Mouse (Mus musculus) ES-E14 (cell line): ENCODE results near the gene Tmprss11f. TPM values are rescaled to one million over a fixed set of nuclear protein-coding genes. Genes with fewer than 3 reads are reported as not detected.

Experiments
- DNase-seq: peaks from one replicate; pipeline ENCODE4 v3.0.0-alpha.2; 2013; ENCODE audit warnings: low read depth, low spot score
- H3K27ac ChIP-seq: 2 replicates; pipeline ENCODE4 v1.5.1; 2012; ENCODE audit warnings: low read depth, mild to moderate bottlenecking, low read length, moderate library complexity, mixed read lengths; ENCODE audit not compliant: poor library complexity, insufficient read depth, severe bottlenecking
- H3K36me3 ChIP-seq: 2 replicates; pipeline ENCODE4 v1.6.1; 2012; ENCODE audit warnings: mild to moderate bottlenecking, low read length, moderate library complexity, mixed read lengths; ENCODE audit not compliant: control insufficient read depth, poor library complexity, insufficient read depth, severe bottlenecking
- H3K4me1 ChIP-seq, 2 experiments: fragments of 150-350 bp in 1 of 2; sonication (generic) in 1 of 2; 2 replicates each; pipeline ENCODE4 v1.6.1; 2012; ENCODE audit warnings: low read length in 2 of 2, mild to moderate bottlenecking in 1 of 2, mixed read lengths in 1 of 2; ENCODE audit not compliant: control insufficient read depth in 2 of 2, insufficient read depth in 2 of 2, poor library complexity in 1 of 2
- H3K4me3 ChIP-seq, 2 experiments: fragments of 150-350 bp in 1 of 2; sonication (generic) in 1 of 2; 2 replicates each; pipeline ENCODE4 v1.5.1; 2012; ENCODE audit warnings: low read length in 2 of 2, low read depth in 1 of 2, mild to moderate bottlenecking in 1 of 2, mixed read lengths in 1 of 2; ENCODE audit not compliant: insufficient read depth in 1 of 2, poor library complexity in 1 of 2, severe bottlenecking in 1 of 2
- H3K9ac ChIP-seq: 2 replicates; pipeline ENCODE4 v1.6.1; 2012; ENCODE audit warnings: low read depth, mild to moderate bottlenecking, low read length, mixed read lengths; ENCODE audit not compliant: poor library complexity, insufficient read depth, severe bottlenecking
- H3K9me3 ChIP-seq: fragments of 150-350 bp; sonication (generic); 2 replicates; pipeline ENCODE4 v1.6.1; 2012; ENCODE audit warnings: low read depth, mild to moderate bottlenecking, low read length; ENCODE audit not compliant: control insufficient read depth, insufficient read depth
- CHD2 ChIP-seq: IDR thresholded peaks from 2 replicates; pipeline ENCODE4 v1.6.1; 2014; ENCODE audit warnings: mild to moderate bottlenecking, low read depth, low read length, inconsistent platforms
- HCFC1 ChIP-seq: IDR thresholded peaks from 2 replicates; pipeline ENCODE4 v1.6.1; 2012; ENCODE audit warnings: low read length, inconsistent platforms, borderline replicate concordance; ENCODE audit not compliant: insufficient read depth
- MAFK ChIP-seq: IDR thresholded peaks from 2 replicates; pipeline ENCODE4 v1.6.1; 2014; ENCODE audit warnings: mild to moderate bottlenecking, low read depth, low read length, inconsistent platforms; ENCODE audit not compliant: insufficient read depth
- ZC3H11A ChIP-seq: IDR thresholded peaks from 2 replicates; pipeline ENCODE4 v1.6.1; 2012; ENCODE audit warnings: low read depth, mild to moderate bottlenecking, inconsistent platforms, low read length, borderline replicate concordance
- ZNF384 ChIP-seq: IDR thresholded peaks from 2 replicates; pipeline ENCODE4 v1.6.1; 2012; ENCODE audit warnings: low read depth, low read length, inconsistent platforms
- in situ Hi-C, 2 experiments: fragments of 600-800 bp; cut with MboI; formaldehyde crosslinking; loops; one replicate each; pipeline ENCODE4 v1.15.1; 2025; ENCODE audit warnings: low sequenced_read_pairs in 2 of 2, inconsistent platforms in 1 of 2; ENCODE audit not compliant: unreplicated experiment in 2 of 2
- total RNA-seq: library from RNA; depleted of rRNA; stranded (reverse); fragments of 300-350 nt; gene quantifications from 2 replicates; pipeline ENCODE4 v1.2.3, GENCODE M21; 2012

Gene Tmprss11f
- total RNA-seq, 1 experiment: 2.2 TPM

GRCm38 (mm10) chr5:86546693-86547092 lies 85.5 kb downstream of the Tmprss11f start:
- Histone ChIP-seq H3K4me3 (no peak overlapping the region), H3K4me1 (no peaks in the 10 kb centered on the region), H3K36me3 (no peaks in the 10 kb centered on the region), H3K9me3 (no peaks in the 10 kb centered on the region), H3K27ac (no peak overlapping the region), H3K9ac (no peak overlapping the region)
- in situ Hi-C loops: no loop called here
- TF ChIP-seq CHD2: no peak
- TF ChIP-seq ZC3H11A: no peak
- no peak for TF ChIP-seq ZNF384
- TF ChIP-seq MAFK: no peak
- TF ChIP-seq HCFC1: no peak
- no peak for DNase-seq

GRCm38 (mm10) chr5:86540601-86541000 lies 91.6 kb downstream of the Tmprss11f start:
- in situ Hi-C loops: no loop called here
- Histone ChIP-seq H3K4me1 (no peaks in the 10 kb centered on the region), H3K9me3 (no peaks in the 10 kb centered on the region), H3K4me3 (no peak overlapping the region), H3K27ac (no peak overlapping the region), H3K9ac (no peak overlapping the region), H3K36me3 (no peaks in the 10 kb centered on the region)
- no peak for DNase-seq
- no peak for TF ChIP-seq MAFK

- no peak overlapping the region for H3K4me3 ChIP-seq
- no peak for DNase-seq
- no peak overlapping the region for H3K9ac ChIP-seq
- no peak overlapping the region for H3K27ac ChIP-seq
- no peaks in the 10 kb centered on the region for H3K9me3 ChIP-seq
- no peaks in the 10 kb centered on the region for H3K36me3 ChIP-seq
- no peaks in the 10 kb centered on the region for H3K4me1 ChIP-seq
- TF ChIP-seq ZNF384 (no peak), CHD2 (no peak), HCFC1 (no peak), MAFK (no peak), ZC3H11A (no peak)
- in situ Hi-C loops: no loop called here
Observed at GRCm38 (mm10) chr5:86528725-86529124, 103.5 kb downstream of the Tmprss11f start.

- in situ Hi-C loops: no loop called here
- Histone ChIP-seq H3K9ac (no peak within 1 kb of the TSS), H3K36me3 (no peaks in the 10 kb centered on the region), H3K4me1 (no peaks in the 10 kb centered on the region), H3K27ac (no peak within 1 kb of the TSS), H3K4me3 (no peak within 1 kb of the TSS), H3K9me3 (no peaks in the 10 kb centered on the region)
- no peak for TF ChIP-seq MAFK
- no peak for TF ChIP-seq HCFC1
- TF ChIP-seq ZNF384: no peak
- no peak for TF ChIP-seq CHD2
- no peak for DNase-seq
Observed at GRCm38 (mm10) chr5:86518500-86518899, 113.7 kb downstream of the Tmprss11f start, which contains the start of gene Tmprss11g. Gene Tmprss11g (minus strand): TSS chr5:86518600.

- H3K4me3 ChIP-seq: no peak overlapping the region
- no peaks in the 10 kb centered on the region for H3K9me3 ChIP-seq
- no peak for DNase-seq
- TF ChIP-seq HCFC1 (no peak), MAFK (no peak), ZNF384 (no peak), ZC3H11A (no peak), CHD2 (no peak)
- H3K36me3 ChIP-seq: no peaks in the 10 kb centered on the region
- H3K4me1 ChIP-seq: no peaks in the 10 kb centered on the region
- in situ Hi-C loops: no loop called here
- no peak overlapping the region for H3K9ac ChIP-seq
- no peak overlapping the region for H3K27ac ChIP-seq
Observed at GRCm38 (mm10) chr5:86511538-86511937, 120.7 kb downstream of the Tmprss11f start.
